Mouse (Mus musculus) erythroblast, embryonic 14.5 days (primary cell): Measurements from ENCODE around the gene Foxc1.

ENCODE experiments used
- GATA1 ChIP-seq: IDR thresholded peaks from 2 replicates; pipeline ENCODE4 v1.6.1; 2012; ENCODE audit warnings: low read length, inconsistent platforms, mixed read lengths
- TAL1 ChIP-seq: IDR thresholded peaks from 3 replicates; pipeline ENCODE4 v1.6.1; 2012; ENCODE audit warnings: low read length, inconsistent platforms, mixed read lengths

DNA sequence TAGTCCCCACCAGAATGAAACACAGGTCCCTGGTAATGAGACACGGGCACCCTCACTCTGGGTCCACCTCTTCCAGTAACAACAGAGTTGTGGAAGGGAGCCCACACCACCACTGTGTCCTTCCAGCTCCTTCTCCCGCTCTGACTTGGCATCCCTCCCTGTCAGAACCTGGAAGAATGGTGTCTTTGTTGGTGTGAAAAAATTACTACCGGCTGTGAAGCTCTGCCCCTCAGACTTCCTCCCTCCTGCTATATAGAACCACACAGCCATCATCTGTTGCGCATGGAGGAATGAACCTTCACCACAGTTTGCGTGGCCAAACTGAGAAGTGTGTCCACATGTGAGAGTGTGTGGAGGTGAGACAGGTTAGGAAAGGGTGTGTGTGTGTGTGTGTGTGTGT, 30.7 kb upstream of the Foxc1 start:
- TF ChIP-seq TAL1 (no peak), GATA1 (no peak)
